Mouse (Mus musculus): ENCODE data around the gene Ankmy2. TPM values are rescaled to one million over a fixed set of nuclear protein-coding genes. Genes with fewer than 3 reads are reported as not detected.

Gene Ankmy2
- polyA plus RNA-seq (2014; fragmentation: Illumina TruSeq; extraction: RNeasy Lipid Tissue Mini Kit (QIAGEN cat#74804); ENCODE audit: low read depth, low replicate concordance) = 9.6 TPM

DNA sequence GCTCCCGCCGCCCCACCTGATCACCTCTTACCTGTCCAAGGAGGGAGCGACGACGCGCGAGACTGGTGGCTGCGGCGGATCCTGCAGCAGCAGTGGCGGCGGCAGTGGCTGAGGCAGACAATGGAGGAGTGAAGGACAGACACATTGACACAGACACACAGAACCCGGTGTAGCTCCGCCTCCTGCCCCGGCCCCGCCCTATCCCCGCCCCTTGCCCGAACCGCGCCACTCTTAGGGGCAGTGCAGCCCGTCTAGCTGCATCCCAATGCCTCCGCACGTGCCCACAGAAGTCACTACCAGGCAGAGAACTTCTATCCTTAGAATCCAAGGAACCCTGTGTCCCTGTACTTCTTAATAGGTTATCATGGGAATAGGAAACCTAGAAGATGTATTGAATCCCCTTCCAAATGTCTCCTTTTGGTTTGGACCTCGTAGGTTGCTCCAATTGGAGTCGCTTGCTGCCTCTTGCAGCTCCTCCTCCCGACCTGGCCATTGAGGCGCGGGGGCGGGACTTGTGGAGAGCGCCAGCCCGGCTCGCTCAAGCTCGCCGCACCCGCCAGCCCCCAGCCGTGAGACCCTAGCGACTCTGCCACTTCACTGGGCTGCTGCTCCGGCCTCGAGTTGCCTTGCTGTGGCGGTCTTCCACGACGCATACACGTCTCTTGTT, at the start of gene Ankmy2:
TSS of gene Ankmy2 (plus strand) at position 478 of the 667 bp plus-strand sequence.

DNA sequence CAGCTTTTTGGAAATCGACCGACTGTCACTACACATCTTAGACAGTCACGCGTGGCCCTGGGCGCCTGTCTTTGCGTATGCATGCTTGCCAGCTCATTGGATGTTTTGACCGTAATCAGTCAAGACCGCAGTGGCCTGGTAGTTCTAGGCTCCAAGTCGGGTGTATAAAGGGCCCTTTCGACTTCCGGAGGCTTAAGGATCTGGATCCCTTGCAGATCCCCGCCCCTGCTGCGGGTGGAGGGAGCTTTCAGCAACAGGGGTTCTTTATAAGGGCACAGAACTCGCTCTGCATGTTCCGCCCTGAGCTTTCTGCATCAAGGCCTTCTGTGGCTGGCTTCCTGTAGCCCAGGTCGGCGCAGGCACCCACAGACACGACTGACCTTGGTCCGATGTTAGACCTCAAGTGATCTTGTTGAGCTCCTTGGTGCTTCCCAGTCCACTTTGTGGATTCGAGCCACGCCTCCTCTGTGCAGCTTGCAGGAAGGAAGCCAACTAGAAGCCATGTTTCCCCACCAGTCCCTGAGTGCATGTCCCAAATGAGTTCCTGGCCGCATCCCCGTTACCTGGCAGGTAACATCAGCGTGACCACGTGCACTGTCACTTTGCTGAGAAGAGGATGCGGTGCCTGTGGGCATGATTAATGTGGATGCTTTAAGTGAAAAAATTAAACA, 859 bp downstream of the Ankmy2 start, which contains the start of gene Bzw2:
TSS of gene Bzw2 (minus strand) at position 443 of the 671 bp plus-strand sequence.

Other genes starting within 250 kb of the Ankmy2 start
- not detected for gene Agr3, start 231.5 kb upstream of the Ankmy2 start, polyA plus RNA-seq (2014; fragmentation: Illumina TruSeq; extraction: RNeasy Lipid Tissue Mini Kit (QIAGEN cat#74804); ENCODE audit: low read depth, low replicate concordance)
- not detected for gene Agr2, start 164.2 kb upstream of the Ankmy2 start, polyA plus RNA-seq (2014; fragmentation: Illumina TruSeq; extraction: RNeasy Lipid Tissue Mini Kit (QIAGEN cat#74804); ENCODE audit: low read depth, low replicate concordance)
- gene Tspan13, start 114.6 kb upstream of the Ankmy2 start, polyA plus RNA-seq (2014; fragmentation: Illumina TruSeq; extraction: RNeasy Lipid Tissue Mini Kit (QIAGEN cat#74804); ENCODE audit: low read depth, low replicate concordance) = 1.7 TPM
- 7.5 TPM for gene Bzw2, start 966 bp downstream of the Ankmy2 start, polyA plus RNA-seq (2014; fragmentation: Illumina TruSeq; extraction: RNeasy Lipid Tissue Mini Kit (QIAGEN cat#74804); ENCODE audit: low read depth, low replicate concordance)
- gene Lrrc72, start 96.3 kb downstream of the Ankmy2 start, polyA plus RNA-seq (2014; fragmentation: Illumina TruSeq; extraction: RNeasy Lipid Tissue Mini Kit (QIAGEN cat#74804); ENCODE audit: low read depth, low replicate concordance) = not detected
- not detected for gene Sostdc1, start 157.0 kb downstream of the Ankmy2 start, polyA plus RNA-seq (2014; fragmentation: Illumina TruSeq; extraction: RNeasy Lipid Tissue Mini Kit (QIAGEN cat#74804); ENCODE audit: low read depth, low replicate concordance)
- gene Ispd, start 224.3 kb downstream of the Ankmy2 start, polyA plus RNA-seq (2014; fragmentation: Illumina TruSeq; extraction: RNeasy Lipid Tissue Mini Kit (QIAGEN cat#74804); ENCODE audit: low read depth, low replicate concordance) = 5.2 TPM
- gene D630036H23Rik, start 225.1 kb downstream of the Ankmy2 start, polyA plus RNA-seq (2014; fragmentation: Illumina TruSeq; extraction: RNeasy Lipid Tissue Mini Kit (QIAGEN cat#74804); ENCODE audit: low read depth, low replicate concordance) = not detected

Data from liver, adult 10 weeks (tissue).